Mouse (Mus musculus) hindbrain, embryonic 11.5 days (tissue): ENCODE results near the gene Mlst8. TPM values are rescaled to one million over a fixed set of nuclear protein-coding genes. Genes with fewer than 3 reads are reported as not detected.
A peak's percentile ranks its signal among the peaks of the same experiment; 100 is the strongest.

Experiments used
- ATAC-seq: fragments of 200-750 bp; cut with Nextera tagmentation; 2 replicates; pipeline ENCODE4 v1.8.0; 2017; ENCODE audit warnings: mild to moderate bottlenecking, moderate TSS enrichment, moderate library complexity; ENCODE audit not compliant: low FRiP score
- DNase-seq: peaks from one replicate; pipeline ENCODE4 v3.0.0-alpha.2; 2015; ENCODE audit warnings: low spot score
- H3K27ac ChIP-seq: fragments of 300-500 bp; sonication (generic); 2 replicates; pipeline ENCODE4 v1.5.1; 2014; ENCODE audit warnings: mild to moderate bottlenecking, low read depth, low read length
- H3K27me3 ChIP-seq: fragments of 300-500 bp; sonication (generic); 2 replicates; pipeline ENCODE4 v1.6.1; 2014; ENCODE audit warnings: mild to moderate bottlenecking, low read length, moderate library complexity, mixed read lengths; ENCODE audit not compliant: control insufficient read depth, insufficient read depth
- H3K36me3 ChIP-seq: fragments of 300-500 bp; sonication (generic); 2 replicates; pipeline ENCODE4 v1.6.1; 2014; ENCODE audit warnings: mild to moderate bottlenecking, low read length, moderate library complexity, mixed read lengths; ENCODE audit not compliant: control insufficient read depth, insufficient read depth
- H3K4me1 ChIP-seq: fragments of 300-500 bp; sonication (generic); replicated peaks from 2 replicates; pipeline ENCODE4 v1.6.1; 2014; ENCODE audit warnings: low read length, mixed read lengths; ENCODE audit not compliant: control insufficient read depth, insufficient read depth
- H3K4me2 ChIP-seq: fragments of 300-500 bp; sonication (generic); replicated peaks from 2 replicates; pipeline ENCODE4 v1.6.1; 2014; ENCODE audit warnings: mild to moderate bottlenecking, low read depth, low read length
- H3K4me3 ChIP-seq: fragments of 300-500 bp; sonication (generic); 2 replicates; pipeline ENCODE4 v1.5.1; 2014; ENCODE audit warnings: low read depth, low read length
- H3K9ac ChIP-seq: fragments of 300-500 bp; sonication (generic); 2 replicates; pipeline ENCODE4 v1.6.1; 2014; ENCODE audit warnings: low read depth, low read length
- H3K9me3 ChIP-seq: fragments of 300-500 bp; sonication (generic); 2 replicates; pipeline ENCODE4 v1.6.1; 2016; ENCODE audit warnings: low read length; ENCODE audit not compliant: control insufficient read depth
- WGBS: fragments of 180-500 bp; shearing (Covaris S2); extraction: QIAGEN DNeasy Blood & Tissue Kit; methylation state at CpG from one replicate; pipeline ENCODE4 v1.1.7; 2014; 5-methylcytosine and 5-hydroxymethylcytosine counted together
- polyA plus RNA-seq: library from polyadenylated mRNA; unstranded; fragments of >200 nt; fragmentation: Nextera tagmentation; extraction: Ambion mirVana; gene quantifications from 2 replicates; pipeline ENCODE4 v1.2.1, GENCODE M21; 2014

The Mlst8 gene
- polyA plus RNA-seq, 1 experiment from 2014 or later = 37.7 TPM

GRCm38 (mm10) chr17:24494627-24495335 lies 15.9 kb upstream of the Mlst8 start:
- Histone ChIP-seq H3K36me3 (no peaks in the 10 kb centered on the region), H3K4me1 (peaks cover 2% of the 10 kb centered on the region; the same call in 1 of the 2 replicates), H3K9ac (no peak overlapping the region), H3K9me3 (no peaks in the 10 kb centered on the region), H3K4me2 (no peak overlapping the region), H3K27ac (no peak overlapping the region), H3K4me3 (no peak overlapping the region), H3K27me3 (no peaks in the 10 kb centered on the region)
- DNase-seq (peak; percentile 72), ATAC-seq (0 out of 2 replicates have a peak, but pooled peaks have one; percentile 26)
- 36% methylated on average over 2 of the region's 2 CpGs for WGBS

- peaks cover 10% of the 10 kb centered on the region for H3K4me1 ChIP-seq
- peak; percentile 38 for DNase-seq
- H3K9ac ChIP-seq = no peak overlapping the region
- no peaks in the 10 kb centered on the region for H3K27me3 ChIP-seq
- H3K36me3 ChIP-seq = no peaks in the 10 kb centered on the region
- no peak for ATAC-seq
- no peak overlapping the region for H3K27ac ChIP-seq
- no peaks in the 10 kb centered on the region for H3K9me3 ChIP-seq
- WGBS = 77% methylated on average over 4 of the region's 4 CpGs
- no peak overlapping the region for H3K4me2 ChIP-seq
- no peak overlapping the region for H3K4me3 ChIP-seq
Observed at GRCm38 (mm10) chr17:24490399-24490798, 11.5 kb upstream of the Mlst8 start.

- Histone ChIP-seq H3K4me1 (peaks cover 12% of the 10 kb centered on the region), H3K4me2 (peak overlapping the region; percentile 91), H3K27ac (peak overlapping the region; percentile 92), H3K9ac (peak overlapping the region; percentile 71), H3K4me3 (peak overlapping the region; percentile 75), H3K36me3 (no peaks in the 10 kb centered on the region), H3K9me3 (no peaks in the 10 kb centered on the region), H3K27me3 (no peaks in the 10 kb centered on the region)
- DNase-seq (peak; percentile 58), ATAC-seq (peak; percentile 68)
- WGBS = 16% methylated on average over 16 of the region's 19 CpGs
Observed at GRCm38 (mm10) chr17:24489265-24490030, 10.6 kb upstream of the Mlst8 start.

GRCm38 (mm10) chr17:24488662-24489264 lies 9.9 kb upstream of the Mlst8 start:
- no peaks in the 10 kb centered on the region for H3K36me3 ChIP-seq
- peak; percentile 79 for ATAC-seq
- peak; percentile 72 for DNase-seq
- peak overlapping the region; percentile 91 for H3K4me2 ChIP-seq
- peaks cover 12% of the 10 kb centered on the region for H3K4me1 ChIP-seq
- peak overlapping the region; percentile 92 for H3K27ac ChIP-seq
- H3K9me3 ChIP-seq = no peaks in the 10 kb centered on the region
- under 1% methylated on average over 34 of the region's 81 CpGs for WGBS
- H3K9ac ChIP-seq = peak overlapping the region; percentile 71
- no peaks in the 10 kb centered on the region for H3K27me3 ChIP-seq
- peak overlapping the region; percentile 75 for H3K4me3 ChIP-seq

- peak; percentile 66 for ATAC-seq
- no peaks in the 10 kb centered on the region for H3K9me3 ChIP-seq
- no peaks in the 10 kb centered on the region for H3K27me3 ChIP-seq
- H3K27ac ChIP-seq = peak within 1 kb of the TSS; percentile 92
- H3K9ac ChIP-seq = peak within 1 kb of the TSS; percentile 71
- WGBS = under 1% methylated on average over 39 of the region's 45 CpGs
- peak within 1 kb of the TSS; percentile 91 for H3K4me2 ChIP-seq
- peak; percentile 68 for DNase-seq
- peaks cover 12% of the 10 kb centered on the region for H3K4me1 ChIP-seq
- H3K36me3 ChIP-seq = no peaks in the 10 kb centered on the region
- peak within 1 kb of the TSS; percentile 75 for H3K4me3 ChIP-seq
Observed at GRCm38 (mm10) chr17:24488186-24488661, 9.3 kb upstream of the Mlst8 start, which contains the start of gene Caskin1. Gene Caskin1, plus strand, starts transcription at chr17:24488601.

- DNase-seq = peak; percentile 38
- no peaks in the 10 kb centered on the region for H3K36me3 ChIP-seq
Observed at GRCm38 (mm10) chr17:24485090-24485860, 6.4 kb upstream of the Mlst8 start.

GRCm38 (mm10) chr17:24483495-24483894 lies 4.6 kb upstream of the Mlst8 start:
- no peaks in the 10 kb centered on the region for H3K36me3 ChIP-seq
- no peak overlapping the region for H3K4me2 ChIP-seq
- peaks cover 4% of the 10 kb centered on the region for H3K4me1 ChIP-seq
- H3K27me3 ChIP-seq = no peaks in the 10 kb centered on the region
- ATAC-seq (no peak), DNase-seq (no peak)
- H3K9ac ChIP-seq = no peak overlapping the region
- H3K4me3 ChIP-seq = no peak overlapping the region
- H3K9me3 ChIP-seq = no peaks in the 10 kb centered on the region
- no peak overlapping the region for H3K27ac ChIP-seq
- WGBS = 72% methylated on average over 3 of the region's 3 CpGs

More at GRCm38 (mm10) chr17:24485090-24485860, 6.4 kb upstream of the Mlst8 start:
- H3K9ac ChIP-seq = peak overlapping the region; percentile 40; the same call in 1 of the 2 replicates
- no peak overlapping the region for H3K4me3 ChIP-seq
- H3K4me1 ChIP-seq = peaks cover 12% of the 10 kb centered on the region
- H3K27me3 ChIP-seq = no peaks in the 10 kb centered on the region
- peak overlapping the region; percentile 51; the same call in 1 of the 2 replicates for H3K27ac ChIP-seq
- H3K9me3 ChIP-seq = no peaks in the 10 kb centered on the region
- 52% methylated on average over 11 of the region's 11 CpGs for WGBS
- H3K4me2 ChIP-seq = no peak overlapping the region
- no peak for ATAC-seq
